Mouse (Mus musculus): ENCODE data around the gene Frmd5.

DNA sequence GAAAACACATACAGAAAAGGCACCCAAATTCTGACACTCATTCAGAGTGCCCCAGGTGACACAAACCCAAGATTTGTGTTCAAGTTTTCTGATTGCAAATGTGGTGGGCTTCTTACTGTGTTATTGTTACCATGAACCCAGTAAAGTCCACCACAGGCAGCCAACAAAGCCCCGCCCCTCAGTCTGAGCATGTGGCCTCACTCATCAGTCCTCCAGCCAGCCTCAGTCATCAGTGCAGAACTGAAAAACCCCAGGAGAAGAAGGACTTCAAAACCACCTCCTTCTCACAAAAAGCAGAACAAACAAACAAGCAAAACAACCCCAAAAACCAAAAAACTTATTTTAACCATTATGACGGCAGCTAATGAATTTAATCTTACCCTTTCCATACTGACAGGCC is 18.5 kb downstream of the Frmd5 start:
- no peak for TF ChIP-seq CTCF (IDR thresholded peaks at IDR 0.05; ENCODE audit: extremely low read depth, insufficient read depth, low read length)
- TF ChIP-seq POLR2A (IDR thresholded peaks at IDR 0.05; ENCODE audit: extremely low read depth, insufficient read depth, low read length) = no peak
